Mouse (Mus musculus): ENCODE measurements around the gene Smtnl2.

- no peak for TF ChIP-seq HCFC1 (IDR thresholded peaks at IDR 0.05; ENCODE audit: borderline replicate concordance, insufficient read depth, low read length)
- no peak for TF ChIP-seq MAFK (IDR thresholded peaks at IDR 0.05; ENCODE audit: insufficient read depth, low read depth, low read length)
These were observed 67.6 kb downstream of the Smtnl2 start for GRCm38 (mm10) chr11:72343904-72344303.

Data from ES-E14 (cell line).